Comparison of ENCODE assay signal across 12 mouse cellular contexts in the genomic region with DNA sequence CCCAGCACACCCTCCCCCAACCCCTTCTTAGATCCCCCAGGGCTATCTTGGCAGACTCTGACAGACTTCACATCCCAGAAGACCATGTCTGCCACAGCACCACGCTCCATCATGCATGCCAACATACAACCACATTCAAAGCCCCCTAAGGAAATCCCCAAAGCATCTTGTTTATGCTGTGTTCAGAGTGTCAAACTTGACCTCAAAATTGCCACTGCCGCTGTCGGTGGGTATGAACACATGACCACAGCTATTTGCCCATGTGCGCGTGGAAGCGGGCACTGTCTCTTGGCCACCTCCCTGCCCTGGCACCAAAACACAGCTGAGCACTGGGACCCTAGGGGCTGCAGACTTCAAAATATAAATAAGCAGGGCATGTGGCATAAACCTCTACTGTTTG.
"Had no signal": no experiment of that assay in that cellular context is flagged by ENCODE, and none has a peak within 500 bp of the region (broad histone marks: within the 10 kb centered on the region; RNA-seq: fewer than 3 reads in every experiment).

No protein-coding gene starts in this region.

- H3K36me3 ChIP-seq: limb, embryonic 13.5 days; midbrain, embryonic 13.5 days; neural tube, embryonic 12.5 days had no signal

- H3K27me3 ChIP-seq: midbrain, embryonic 13.5 days; neural tube, embryonic 12.5 days had no signal

- H3K9ac ChIP-seq: limb, embryonic 13.5 days; liver, embryonic 14.5 days; midbrain, embryonic 13.5 days; neural tube, embryonic 12.5 days had no signal

- DNase-seq: kidney, adult 18-20 months; kidney, postnatal 10 days; kidney, postnatal 4 days; left cerebral cortex, postnatal 4 days; lung, adult 18-20 months; spleen, adult 18-20 months; thymus, adult 18-20 months; thymus, postnatal 14 days had no signal

- H3K27ac ChIP-seq: limb, embryonic 13.5 days; liver, embryonic 14.5 days; neural tube, embryonic 12.5 days had no signal

- ATAC-seq: midbrain, embryonic 13.5 days had no signal

- H3K9me3 ChIP-seq: limb, embryonic 13.5 days; midbrain, embryonic 13.5 days; neural tube, embryonic 12.5 days had no signal

- H3K4me2 ChIP-seq: limb, embryonic 13.5 days; midbrain, embryonic 13.5 days; neural tube, embryonic 12.5 days had no signal

- H3K4me3 ChIP-seq: limb, embryonic 13.5 days; midbrain, embryonic 13.5 days; neural tube, embryonic 12.5 days had no signal
